Mouse (Mus musculus) 3134 (cell line): ENCODE results near the gene Lmx1a.

ENCODE experiments used
- DNase-seq: peaks from one replicate; pipeline ENCODE4 v3.0.0-alpha.2; 2011; ENCODE audit warnings: low spot score; ENCODE audit not compliant: insufficient read length; ENCODE audit errors: extremely low read depth

Gene Lmx1a

DNA sequence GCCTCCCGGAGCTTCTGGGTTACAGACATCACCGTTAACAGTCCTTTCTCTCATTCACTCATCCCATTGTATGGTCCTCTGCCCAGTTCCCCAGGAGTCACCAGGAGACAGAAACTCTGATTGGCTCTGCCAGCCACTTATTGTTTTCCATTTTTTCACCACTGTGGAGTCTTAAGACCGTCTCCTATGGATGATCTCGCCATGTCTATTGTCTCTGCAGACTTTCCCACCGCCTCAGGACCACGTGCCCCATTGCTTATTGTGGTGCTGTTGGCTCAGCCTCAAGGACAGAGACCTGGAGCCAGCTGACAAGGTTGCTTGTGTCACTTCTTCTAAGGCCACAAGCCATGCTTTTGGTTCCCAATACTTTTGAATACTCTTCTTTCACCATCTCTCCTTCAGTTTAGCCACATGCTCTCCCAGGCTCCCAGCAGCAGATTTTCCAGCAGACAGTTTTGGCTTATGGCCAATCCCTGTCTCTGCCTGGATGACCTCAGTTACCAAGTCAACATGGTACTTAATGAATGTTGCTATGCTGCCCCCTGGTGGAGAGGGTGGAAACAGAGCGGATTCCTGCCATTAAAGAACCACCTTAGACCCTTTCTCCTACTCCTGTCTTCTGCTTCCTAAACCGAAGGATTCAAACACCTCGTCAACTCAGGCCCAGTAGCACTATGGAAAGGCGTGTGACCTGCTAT, 92.9 kb downstream of the Lmx1a start:
- no peak for DNase-seq

- no peak for DNase-seq
Measured at GRCm38 (mm10) chr1:167784067-167784466, 95.0 kb downstream of the Lmx1a start.

- no peak for DNase-seq
Measured at GRCm38 (mm10) chr1:167788684-167789413, 99.8 kb downstream of the Lmx1a start.

DNA sequence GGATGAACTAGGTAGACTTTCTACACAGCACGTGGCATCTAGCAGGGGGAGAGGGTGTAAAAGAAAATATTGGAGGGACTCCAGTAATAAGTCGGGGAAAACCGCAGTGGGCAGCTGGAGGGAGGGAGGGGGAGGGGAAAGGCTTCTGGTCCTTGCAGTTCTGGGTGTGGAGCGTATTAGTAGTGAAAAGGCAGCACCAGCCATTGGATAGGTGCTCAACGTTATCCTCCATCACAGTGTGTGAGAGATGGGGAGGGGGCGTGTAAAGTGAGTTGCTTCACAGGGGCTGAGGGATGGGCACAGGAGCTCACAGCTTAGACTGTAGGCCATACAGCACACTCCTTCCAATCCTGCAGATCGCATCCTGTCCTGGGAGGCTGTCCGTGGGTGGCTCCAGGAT, 100.4 kb downstream of the Lmx1a start:
- DNase-seq = no peak

DNA sequence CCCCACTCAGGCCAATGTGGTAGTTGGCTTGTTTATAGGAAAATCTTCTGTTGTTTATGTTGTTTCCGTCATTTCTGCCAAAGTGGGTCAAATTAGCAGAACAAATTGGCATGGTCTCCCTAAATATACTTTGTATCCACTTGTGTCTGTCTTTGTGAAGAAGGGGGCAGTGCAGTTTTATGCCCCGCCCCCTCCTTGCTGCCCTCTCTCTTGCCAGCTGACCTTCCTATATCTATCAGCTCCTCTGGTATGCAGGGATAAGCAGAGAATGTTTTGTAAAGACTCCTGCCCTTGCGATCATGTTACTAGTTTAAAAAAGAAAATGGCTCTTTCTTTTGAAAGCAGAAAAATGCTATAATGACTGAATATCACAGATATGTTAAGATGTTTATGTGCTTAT, 101.7 kb downstream of the Lmx1a start:
- no peak for DNase-seq

GRCm38 (mm10) chr1:167791221-167791620, 102.2 kb downstream of the Lmx1a start:
- DNase-seq = no peak

- DNase-seq = no peak
Measured at GRCm38 (mm10) chr1:167801923-167802322, 112.9 kb downstream of the Lmx1a start.

- no peak for DNase-seq
Measured at GRCm38 (mm10) chr1:167802510-167803271, 113.7 kb downstream of the Lmx1a start.

- no peak for DNase-seq
Measured at GRCm38 (mm10) chr1:167803351-167803981, 114.4 kb downstream of the Lmx1a start.

- DNase-seq = no peak
Measured at GRCm38 (mm10) chr1:167804836-167805235, 115.8 kb downstream of the Lmx1a start.

DNA sequence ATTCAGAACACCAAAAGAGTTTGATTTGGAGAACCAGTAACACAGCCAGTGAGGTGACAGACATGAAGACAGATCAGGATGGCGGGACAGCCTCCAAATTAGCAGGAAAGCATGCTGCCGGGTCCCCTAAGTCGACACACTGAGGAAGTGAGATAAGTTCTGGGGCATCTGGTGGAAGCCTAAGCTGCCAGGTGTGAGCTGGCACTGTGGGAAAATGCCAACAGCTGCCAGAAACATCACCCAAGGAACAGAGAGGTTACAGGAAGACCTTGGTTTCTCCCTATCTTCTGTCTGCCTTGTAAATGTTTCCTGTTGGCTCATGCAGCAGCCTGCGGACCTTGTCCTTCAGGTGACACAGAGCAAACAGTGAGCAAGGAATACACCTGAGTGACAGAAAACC, 122.1 kb downstream of the Lmx1a start:
- DNase-seq = no peak

DNA sequence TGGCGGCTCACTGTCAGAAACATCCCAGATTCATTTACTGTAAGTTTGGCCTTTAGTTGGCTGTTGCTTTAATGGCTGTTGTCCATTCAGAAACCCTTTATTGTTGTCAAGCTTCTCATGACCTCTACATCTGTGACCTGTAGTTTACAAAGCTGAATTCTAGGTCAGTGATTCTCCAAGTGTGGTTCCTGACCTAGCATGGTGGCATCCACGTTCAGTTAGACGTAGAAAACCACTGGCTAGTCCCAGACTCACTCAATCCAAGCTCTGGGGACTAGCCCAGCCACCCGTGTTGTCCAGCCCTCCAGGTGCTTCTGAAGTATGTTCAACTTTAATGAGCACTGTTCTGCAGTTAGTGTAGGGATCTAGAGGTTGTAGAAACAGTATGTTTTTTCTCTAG, 126.1 kb downstream of the Lmx1a start:
- DNase-seq = no peak

GRCm38 (mm10) chr1:167817028-167817427, 128.0 kb downstream of the Lmx1a start:
- DNase-seq = no peak

DNA sequence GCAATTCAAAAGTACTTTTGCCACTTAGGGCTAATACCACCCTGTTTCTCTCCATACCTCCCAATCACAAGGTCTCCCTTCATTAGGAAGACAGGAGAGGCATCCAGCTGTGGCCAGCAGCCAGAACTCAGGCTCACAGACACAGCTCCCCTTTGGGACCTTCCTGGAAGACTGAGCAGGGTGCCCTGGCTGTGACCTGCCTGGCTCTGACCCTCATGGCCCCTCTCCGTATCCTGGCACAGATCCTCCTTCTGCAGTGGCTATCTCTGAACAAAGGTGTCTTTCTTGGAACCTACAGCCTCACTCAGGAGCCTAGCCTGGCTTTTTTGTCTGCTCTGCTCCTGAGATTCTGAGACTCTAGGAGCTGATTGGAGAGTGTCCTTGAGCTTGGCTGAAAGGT, 128.6 kb downstream of the Lmx1a start:
- no peak for DNase-seq

DNA sequence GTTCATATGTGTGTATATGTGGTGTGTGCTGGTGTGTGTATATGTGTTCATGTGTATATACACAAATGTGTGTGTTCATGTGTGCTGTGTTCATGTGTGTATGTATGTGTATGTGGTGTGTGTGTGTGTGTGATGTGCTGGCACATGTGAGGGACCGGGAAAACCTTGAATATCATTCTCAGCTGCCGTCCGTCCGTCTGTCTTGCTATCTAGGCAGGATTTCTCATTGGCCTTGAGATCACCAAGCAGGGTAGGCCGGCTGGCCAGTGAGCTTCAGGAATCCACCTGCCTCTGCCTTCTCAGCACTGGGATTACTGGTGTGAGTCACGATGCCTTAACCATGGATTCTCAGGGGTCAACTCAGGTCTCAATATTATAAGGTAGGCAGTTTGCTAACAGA, 131.0 kb downstream of the Lmx1a start:
- no peak for DNase-seq

DNA sequence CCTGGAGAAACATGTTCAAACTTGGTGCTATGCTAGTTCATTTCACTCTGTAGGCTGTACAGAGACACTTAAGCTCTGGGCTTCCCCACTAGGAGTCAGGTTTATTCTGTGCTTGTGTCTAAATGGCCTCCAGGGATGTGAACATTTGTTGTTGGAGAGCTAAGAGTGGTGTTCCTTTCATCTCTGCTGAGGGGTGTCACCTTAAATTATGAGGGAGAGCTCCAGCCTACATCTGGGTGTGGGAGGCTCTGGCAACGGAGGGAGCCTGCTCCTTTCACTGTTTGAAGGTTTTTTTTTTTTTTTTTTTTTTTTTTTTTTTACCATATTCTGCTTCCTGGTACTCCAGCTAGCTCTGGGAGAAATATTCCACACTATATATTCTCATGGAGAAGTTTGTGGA, 132.1 kb downstream of the Lmx1a start:
- no peak for DNase-seq

DNA sequence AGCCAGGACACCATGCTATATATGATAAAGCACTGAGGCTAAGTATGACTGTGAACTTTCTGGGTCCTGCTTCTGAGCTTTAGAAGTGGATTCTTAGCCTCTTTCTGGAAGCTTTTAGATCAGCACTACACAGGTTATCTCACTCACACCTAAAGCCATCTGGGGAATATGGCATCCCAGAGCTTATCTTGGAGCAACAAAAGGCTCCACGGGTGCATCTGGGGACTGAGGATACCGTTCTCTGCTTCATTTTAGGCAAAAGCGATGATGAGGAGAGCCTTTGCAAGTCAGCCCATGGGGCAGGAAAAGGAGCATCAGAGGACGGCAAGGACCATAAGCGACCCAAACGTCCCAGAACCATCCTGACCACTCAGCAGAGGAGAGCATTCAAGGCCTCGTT, 141.3 kb downstream of the Lmx1a start:
- DNase-seq = no peak

- no peak for DNase-seq
Measured at GRCm38 (mm10) chr1:167831601-167832000, 142.6 kb downstream of the Lmx1a start.

DNA sequence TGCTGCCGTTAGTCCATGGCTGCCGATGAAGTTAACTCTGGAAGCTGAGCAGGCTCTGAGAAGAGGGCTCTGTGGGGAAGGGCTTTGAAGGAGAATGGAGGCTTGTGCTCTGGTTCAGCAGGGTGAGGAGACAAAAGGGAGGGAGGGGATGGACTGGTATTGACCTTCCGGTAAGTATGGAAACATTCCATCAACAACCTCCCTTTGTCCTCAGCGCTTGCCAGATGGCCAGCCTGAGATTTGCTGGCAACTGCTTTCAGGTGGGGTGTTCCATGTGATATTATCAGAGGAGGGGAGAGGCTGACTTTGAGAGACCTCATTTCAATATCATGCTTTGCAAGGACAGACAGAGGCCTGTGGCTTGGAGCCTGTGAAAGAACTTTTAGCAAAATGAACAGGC, 165.8 kb downstream of the Lmx1a start:
- no peak for DNase-seq

DNA sequence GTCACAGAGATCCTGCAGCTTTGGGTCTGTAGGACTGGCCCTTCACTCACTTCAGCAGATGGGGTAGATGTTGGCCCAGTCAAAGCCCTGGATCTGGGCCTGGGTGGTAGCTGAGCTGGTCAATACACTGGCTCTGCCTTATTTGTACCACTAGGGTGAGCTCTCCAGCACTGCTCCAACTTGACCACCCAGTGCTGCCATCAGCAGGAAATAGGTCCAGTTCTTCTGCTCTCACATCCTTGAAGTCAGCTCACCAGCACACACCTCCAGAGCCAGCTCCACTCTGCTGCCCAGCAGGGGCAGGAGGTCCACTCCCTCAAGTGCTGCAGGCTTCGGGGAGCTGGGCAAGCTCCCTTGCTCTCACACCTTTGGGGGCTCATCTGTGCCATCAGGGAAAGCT, 183.0 kb downstream of the Lmx1a start:
- DNase-seq = no peak

GRCm38 (mm10) chr1:167874099-167874498, 185.1 kb downstream of the Lmx1a start:
- no peak for DNase-seq
